Mouse (Mus musculus) yolk sac, embryonic 10.5 days (tissue): ENCODE data around the gene Tmem245.

Experiments
- DNase-seq: peaks from one replicate; pipeline ENCODE4 v3.0.0-alpha.2; 2017; ENCODE audit warnings: low spot score

The Tmem245 gene

DNA sequence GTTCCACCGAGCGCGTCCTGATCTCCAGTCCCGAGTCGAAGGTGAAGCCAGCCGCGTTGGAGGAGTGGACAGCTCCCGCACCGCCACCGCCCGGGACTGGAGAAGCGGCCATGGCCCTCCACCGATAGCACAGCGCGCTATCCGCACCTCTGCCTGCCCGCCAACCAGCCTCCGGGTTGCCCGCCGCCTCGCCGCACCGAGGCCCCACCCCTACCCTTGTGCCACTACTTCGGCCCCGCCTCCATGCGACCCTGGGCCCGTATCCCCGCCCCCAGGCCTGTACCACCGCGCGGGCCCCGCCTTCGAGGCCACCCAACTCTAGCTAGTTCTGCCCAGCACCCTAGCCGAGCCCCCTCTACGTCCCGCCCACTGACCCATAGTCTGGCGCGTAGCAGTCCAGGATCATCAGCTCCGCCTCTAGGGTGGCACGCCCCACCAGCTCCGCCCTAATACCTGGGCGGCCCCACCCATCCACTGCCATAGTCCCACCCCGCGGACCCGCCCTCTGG, 82.2 kb downstream of the Tmem245 start, which contains the start of gene Ctnnal1:
Gene Ctnnal1, minus strand, starts transcription at position 186 of the 509 bp plus-strand sequence.
- DNase-seq: peak; percentile 96

GRCm38 (mm10) chr4:56864417-56865001, 82.7 kb downstream of the Tmem245 start:
- peak; percentile 50 for DNase-seq

DNA sequence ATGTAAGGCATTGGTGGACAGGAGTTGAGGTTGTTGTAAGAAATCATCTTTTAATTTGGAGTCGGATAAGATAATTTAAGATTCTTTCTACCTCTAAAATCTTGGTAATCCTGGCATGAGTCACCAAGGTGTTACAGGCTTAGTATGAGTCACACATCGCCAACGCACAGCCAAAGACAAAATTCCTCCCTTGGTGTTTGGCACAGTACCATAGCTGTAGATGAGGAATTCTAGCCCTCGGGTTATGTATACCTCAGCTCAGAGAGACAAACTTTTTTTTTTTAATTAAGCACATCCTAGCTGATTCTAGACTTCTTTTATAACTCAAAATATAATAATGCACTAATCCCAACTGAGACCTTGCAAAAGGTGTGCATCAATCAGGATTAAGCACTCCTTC, 83.2 kb downstream of the Tmem245 start:
- DNase-seq: no peak

GRCm38 (mm10) chr4:56861551-56861950, 85.7 kb downstream of the Tmem245 start:
- DNase-seq: no peak

GRCm38 (mm10) chr4:56858733-56859132, 88.5 kb downstream of the Tmem245 start:
- DNase-seq: no peak

DNA sequence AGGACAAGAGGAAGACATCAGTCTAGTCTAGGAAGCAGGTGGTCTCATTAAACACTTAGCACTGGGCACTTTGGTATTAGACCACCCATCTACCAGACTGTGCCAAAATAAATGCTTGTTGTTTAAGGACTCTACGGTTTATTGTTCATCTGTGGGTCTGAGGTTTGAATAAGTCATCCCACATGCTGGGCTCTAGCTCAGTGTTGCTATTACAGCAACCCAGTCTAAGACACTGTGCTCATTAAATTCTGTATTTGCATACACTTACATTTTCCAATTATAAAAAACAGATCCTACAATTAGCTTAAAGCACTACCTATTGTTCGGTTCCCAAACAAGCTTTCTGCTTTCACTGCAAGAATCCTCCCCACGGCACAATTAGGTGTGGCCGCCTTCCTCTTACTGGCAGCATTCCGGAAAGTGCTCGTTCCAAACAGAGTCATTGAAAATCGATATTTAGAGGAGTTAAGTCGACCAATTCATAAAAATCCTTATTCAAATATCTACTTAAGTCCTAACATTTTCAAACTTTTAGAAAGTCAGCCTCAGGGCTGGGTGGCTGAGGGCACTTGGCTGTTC, 90.8 kb downstream of the Tmem245 start:
- DNase-seq: no peak

DNA sequence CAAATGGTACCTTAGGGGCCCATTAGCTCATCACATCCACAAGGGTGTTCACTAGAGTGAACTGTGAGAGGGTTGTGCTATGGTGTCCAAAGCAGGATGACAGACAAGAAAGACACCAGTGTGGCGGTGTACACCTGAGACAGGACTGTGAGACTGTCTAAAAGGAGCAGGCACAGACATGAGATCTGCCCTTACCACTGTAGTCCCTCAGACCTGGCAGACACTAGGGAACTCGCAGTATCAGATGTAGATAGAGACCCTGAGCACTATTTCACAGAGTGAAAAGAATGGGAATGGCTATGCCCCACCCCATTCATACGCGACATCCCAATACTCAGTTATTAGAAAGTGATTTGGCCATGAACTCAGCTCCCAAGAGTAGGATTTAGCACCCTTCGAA, 91.3 kb downstream of the Tmem245 start:
- DNase-seq: no peak

GRCm38 (mm10) chr4:56850724-56851123, 96.5 kb downstream of the Tmem245 start:
- DNase-seq: peak; percentile 69

DNA sequence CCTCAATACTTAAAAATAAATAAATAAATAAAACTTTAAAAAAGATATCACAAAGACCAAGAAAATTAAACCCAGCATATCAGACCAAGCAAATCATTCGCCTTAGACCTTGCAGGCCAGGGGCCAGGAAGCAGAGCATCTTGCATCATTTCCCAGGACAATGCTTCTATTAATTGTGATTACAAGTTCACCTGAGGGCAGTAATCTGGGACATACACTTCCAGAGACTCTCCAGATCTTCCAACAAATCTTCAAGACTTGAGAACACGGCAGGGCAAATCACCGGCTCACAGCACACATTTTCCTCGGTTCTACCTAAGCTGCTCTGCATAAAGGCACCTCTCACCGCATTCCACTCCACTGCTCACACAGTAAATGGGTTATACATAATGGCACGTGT, 99.2 kb downstream of the Tmem245 start:
- no peak for DNase-seq

DNA sequence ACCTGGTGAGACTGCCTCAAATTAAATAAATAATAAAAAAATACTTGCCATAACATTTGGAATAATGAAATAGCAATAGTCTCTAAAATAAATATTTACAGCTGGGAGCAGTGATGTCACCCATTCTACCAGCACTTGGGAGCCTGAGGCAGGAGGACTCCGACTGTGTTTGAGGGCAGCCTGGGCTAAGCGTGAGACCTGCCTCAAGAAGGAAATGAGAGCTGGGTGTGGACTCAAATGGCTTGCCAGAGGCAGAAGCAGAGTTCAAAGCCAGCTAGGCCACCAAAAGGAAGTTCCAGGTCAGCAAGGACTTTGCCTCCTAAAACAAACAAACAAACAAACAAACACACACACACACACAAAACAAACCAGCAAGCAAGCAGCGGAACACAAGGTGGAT, 99.8 kb downstream of the Tmem245 start:
- DNase-seq: no peak

- peak; percentile 35 for DNase-seq
These were observed 101.2 kb downstream of the Tmem245 start for GRCm38 (mm10) chr4:56845896-56846533.

GRCm38 (mm10) chr4:56844911-56845310, 102.3 kb downstream of the Tmem245 start:
- no peak for DNase-seq

DNA sequence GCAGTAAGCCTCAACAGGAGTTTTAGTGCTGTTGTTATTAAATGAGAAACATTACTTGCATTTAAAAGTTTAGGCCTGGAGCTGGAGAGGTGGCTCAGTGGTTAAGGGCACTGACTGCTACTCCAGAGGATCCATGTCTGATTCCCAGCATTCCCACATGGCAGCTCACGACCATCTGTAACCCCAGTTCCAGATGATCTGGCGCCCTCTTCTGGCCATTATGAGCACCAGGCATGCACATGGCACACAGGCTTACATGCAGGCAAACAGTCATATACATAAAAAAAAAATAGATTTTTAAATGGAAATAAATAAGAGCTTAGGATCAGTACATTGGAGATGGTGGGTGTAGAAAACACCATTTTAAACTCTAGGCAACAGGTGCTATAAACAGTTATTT, 103.3 kb downstream of the Tmem245 start:
- no peak for DNase-seq

DNA sequence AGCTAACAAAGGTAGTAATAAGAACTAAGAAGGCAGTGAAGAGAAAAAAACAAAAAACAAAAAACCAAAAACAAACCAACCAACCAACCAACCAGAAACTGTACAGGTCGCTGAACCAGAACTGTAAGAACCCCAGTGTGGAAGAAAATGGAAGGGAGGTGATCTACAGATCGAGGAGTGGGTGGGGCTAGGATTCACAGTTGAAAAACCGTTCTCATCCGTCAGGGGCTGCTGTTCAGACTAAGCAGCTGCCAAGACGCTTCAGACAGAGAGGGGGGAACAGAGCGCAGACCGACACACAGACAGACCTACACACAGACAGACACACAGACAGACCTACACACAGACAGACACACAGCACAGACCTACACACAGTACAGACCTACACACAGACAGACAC, 104.7 kb downstream of the Tmem245 start:
- DNase-seq: no peak

GRCm38 (mm10) chr4:56840297-56840696, 106.9 kb downstream of the Tmem245 start:
- DNase-seq: no peak

DNA sequence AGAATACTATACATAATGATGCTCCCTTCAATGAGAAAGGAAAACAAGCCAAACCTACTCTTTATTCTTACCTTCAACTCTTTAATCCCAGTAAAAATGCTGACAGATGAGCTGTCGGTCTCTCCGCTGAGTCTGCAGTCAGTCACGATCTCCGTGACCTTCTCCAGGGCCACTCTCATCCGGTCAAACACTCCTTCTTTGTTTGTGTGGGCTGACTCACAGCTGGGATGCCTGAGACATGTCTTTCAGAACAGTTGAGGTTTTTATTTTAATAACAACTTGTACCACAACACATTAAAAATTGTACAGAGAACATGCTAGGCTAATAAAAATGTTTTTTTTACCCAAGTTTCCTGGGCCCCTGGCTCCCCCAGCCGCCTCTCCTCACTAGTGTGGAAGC, 109.6 kb downstream of the Tmem245 start:
- DNase-seq: no peak

DNA sequence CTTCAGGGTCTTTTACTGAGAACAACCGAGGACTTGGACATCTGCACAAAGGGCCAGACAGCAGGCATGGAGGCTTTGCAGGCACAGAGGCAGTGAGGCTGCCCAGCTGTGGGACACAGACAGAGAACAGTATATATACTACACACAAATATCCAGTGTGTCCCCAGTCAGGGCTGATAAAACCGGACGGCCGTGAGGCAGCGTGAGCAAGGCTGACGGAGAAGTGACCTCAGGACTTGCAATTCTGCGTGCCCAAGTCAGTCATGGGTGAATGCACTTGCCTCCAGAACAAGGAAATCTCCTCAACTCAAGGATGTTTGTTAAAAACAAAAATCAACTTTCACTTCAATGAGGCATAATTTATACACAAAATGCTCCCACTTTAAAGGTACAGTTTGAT, 115.2 kb downstream of the Tmem245 start:
- no peak for DNase-seq

DNA sequence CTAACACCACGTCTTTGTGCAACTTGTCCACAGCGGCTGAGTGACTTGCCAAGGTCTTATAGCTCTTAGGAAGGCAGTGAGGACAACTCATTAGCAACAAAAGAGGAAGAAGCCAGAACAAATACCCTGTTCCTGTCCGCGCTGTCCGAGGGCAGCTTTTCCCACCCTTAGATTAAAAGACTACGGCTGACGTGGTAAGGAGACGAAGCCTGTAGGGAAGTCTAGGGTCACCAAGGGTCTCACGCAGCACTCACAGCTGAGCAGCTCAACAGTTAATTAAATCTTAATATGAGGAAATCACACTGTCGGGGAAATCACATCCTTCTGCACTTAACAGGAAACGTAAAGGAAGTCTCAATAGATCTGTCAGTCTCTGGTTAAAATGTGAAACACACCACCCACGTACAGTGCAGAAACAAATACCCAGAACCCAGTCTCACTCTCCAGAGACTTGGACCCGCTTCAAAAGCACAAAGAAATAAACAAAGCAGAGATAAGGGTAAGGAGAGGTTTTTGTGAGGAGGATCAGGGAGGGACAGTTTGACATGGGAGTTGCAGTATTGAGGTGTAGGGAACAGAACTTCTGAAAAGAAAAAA, 116.1 kb downstream of the Tmem245 start:
- no peak for DNase-seq

DNA sequence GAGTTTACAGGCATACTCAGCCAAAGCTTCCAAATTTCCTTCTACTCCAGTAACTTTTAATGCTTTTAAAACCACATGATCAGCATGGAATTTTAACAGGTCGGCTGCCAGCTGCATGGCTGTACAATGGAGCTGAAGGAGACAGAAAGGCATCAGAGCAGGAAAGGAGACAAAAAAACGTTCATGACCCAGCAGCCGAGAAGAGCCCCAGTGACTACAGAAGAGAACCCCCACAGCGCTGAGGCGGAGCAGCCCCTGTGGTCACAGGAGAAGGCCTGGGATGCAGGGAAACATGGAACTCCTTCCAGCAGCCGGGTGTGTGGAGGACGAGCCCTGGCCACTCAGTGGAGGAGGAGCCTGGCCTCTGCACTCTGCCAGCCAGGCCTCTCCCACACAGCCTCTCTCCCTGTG, 117.7 kb downstream of the Tmem245 start:
- no peak for DNase-seq

- no peak for DNase-seq
These were observed 118.3 kb downstream of the Tmem245 start for GRCm38 (mm10) chr4:56828932-56829331.

GRCm38 (mm10) chr4:56824231-56824630, 123.0 kb downstream of the Tmem245 start:
- no peak for DNase-seq

DNA sequence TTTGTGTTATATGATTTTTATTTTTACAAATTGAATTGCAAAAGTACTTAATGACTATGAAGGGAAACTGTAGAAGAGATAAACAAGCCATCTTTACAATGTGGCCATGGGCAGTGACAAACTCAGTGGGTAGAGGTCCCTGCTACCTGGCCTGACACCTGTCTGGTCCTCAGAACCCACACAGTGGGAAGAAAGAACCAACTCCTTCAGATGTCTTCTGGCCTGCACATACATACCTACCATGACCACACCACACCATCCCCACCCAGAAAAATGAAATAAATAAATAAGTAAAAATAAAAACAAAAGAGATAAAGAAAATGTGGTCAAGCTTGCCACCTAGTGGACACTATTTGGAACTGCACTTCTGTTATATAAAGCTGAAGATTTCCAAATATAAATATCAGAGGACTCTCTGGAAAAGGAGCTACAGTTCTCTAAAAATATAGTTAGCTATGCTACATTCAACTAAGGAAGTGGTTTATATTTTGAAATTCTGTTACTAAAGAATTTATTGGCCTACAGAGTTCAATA, 127.2 kb downstream of the Tmem245 start:
- no peak for DNase-seq
